Mouse (Mus musculus) kidney, postnatal 4 days (tissue): Measurements from ENCODE around the gene Gm21977.
"Not testable (repeated sequence)": the region's sequence is repeated elsewhere in the genome, so short reads cannot be mapped to it uniquely, and the experiment has no call there.

Experiments used
- DNase-seq, 2 experiments: peaks; one replicate each; pipeline ENCODE4 v3.0.0; 2021; ENCODE audit warnings: mixed read lengths in 2 of 2

Gene Gm21977

GRCm38 (mm10) chr14:42853377-42853776, at the start of gene Gm21977:
Gene Gm21977, minus strand, starts transcription at chr14:42853477.
- not testable (repeated sequence) for DNase-seq
